Mouse (Mus musculus) embryo, embryonic 10 days (tissue): ENCODE data around the gene Tmem19.

Experiments
- DNase-seq: peaks from one replicate; pipeline ENCODE4 v3.0.0-alpha.2; 2015; ENCODE audit warnings: low spot score

Gene Tmem19

DNA sequence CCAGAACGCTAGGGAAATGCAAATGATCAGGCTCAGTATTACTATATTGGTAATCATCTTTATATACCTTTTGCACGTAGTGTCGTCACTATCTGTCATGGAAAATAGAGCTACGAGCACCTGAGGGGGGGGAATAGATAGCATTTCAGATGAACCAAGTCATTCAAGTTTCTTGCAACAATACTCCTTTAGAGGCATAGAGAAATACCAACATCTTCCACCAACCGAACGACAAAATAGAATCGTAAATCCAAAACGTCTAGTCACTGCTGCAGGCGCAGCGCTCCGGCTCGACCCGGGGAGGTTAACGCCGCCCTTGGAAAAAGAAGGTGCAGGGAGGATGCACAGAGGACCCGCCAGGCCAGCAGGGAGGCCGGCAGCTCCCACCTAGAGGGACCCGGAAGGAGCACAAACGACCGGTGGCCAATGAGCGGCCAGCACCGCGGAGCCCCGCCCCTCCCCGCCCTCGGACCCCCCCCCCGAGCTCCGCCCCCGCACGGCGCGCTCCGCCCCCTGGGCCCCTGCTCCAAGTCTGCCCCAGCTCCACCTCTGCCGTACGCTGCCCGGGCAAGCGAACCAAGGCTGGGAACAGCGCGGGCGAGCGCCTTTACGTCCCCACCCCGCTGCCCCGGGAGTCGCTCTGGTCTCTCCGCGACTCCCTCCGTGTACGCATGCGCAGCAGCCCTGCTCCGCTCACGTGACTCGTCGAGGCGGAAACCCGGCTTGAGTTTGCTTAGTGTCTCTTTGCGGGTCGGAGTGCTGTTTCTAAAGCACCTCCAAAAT is at the start of gene Tmem19:
Tmem19 (minus strand) TSS at position 662 of the 783 bp plus-strand sequence.
- DNase-seq = peak; percentile 99

- peak; percentile 79 for DNase-seq
Measured at GRCm38 (mm10) chr10:115406393-115406792, 44.1 kb upstream of the Tmem19 start.

- no peak for DNase-seq
Measured at GRCm38 (mm10) chr10:115391896-115392295, 29.6 kb upstream of the Tmem19 start.

- no peak for DNase-seq
Measured at GRCm38 (mm10) chr10:115391076-115391475, 28.8 kb upstream of the Tmem19 start.

DNA sequence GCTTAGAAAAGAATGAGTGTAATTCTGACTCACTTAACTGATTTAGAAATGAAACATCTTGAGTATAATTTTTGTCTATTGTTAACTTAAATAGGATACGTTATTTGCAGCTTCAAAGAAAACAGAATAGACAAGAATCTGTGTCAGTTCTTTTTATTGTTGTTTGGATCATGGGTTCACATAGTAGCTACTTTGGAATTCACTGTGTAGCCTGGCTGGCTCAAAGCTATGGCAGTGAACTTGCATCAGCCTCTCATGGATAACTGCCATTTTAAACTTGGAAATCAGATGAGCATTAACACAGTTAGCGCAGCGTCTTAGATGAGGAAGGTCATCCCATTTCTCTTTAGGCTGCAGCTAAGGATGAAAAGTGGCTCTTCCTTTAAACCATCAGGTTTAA is 25.6 kb upstream of the Tmem19 start:
- DNase-seq = no peak

- DNase-seq = peak; percentile 65
Measured at GRCm38 (mm10) chr10:115385018-115386002, 23.0 kb upstream of the Tmem19 start.

DNA sequence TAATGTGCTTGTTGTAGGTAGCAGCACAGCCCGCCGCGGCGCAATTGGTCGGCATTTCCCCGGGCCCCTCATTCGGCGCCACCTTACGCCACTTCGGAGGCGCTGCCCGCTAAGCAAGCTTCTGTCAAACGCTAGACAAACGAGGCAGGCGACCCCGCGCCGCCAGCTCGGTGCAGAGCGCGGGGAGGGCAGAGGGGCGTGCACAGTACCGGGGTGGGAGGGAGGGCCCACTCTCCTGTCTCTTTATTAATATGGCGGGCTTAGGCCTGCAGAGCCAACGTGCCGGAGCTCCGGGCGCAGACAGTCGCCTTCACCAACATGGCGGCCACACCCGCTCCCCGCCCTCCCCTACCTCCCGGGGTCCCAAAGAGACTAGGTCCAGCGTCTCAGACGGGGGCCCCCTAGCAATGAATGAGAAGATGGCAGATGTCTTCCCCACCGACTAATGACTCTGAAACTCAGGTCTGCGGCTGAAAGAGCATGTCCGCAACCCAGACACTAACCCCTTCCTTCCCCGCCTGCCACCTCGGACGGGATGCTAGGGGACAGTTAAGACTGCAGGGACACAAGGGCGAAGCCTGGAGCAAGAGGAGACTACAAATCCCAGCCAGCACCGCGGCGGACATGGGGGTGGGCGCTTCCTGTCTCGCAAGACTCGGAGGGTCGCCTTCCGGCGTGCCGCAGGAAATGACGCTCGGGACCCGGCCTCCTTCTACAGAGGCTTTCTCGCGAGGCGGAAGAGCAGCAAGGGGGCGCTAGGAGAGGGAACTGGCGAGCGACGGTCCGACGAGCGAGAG is 22.1 kb upstream of the Tmem19 start, which contains the start of the genes Thap2 and Zfc3h1:
Thap2 (minus strand) TSS at position 223 of the 797 bp plus-strand sequence.
Zfc3h1 (plus strand) TSS at position 739 of the 797 bp plus-strand sequence.
- DNase-seq = peak; percentile 98

- DNase-seq = peak; percentile 16
Measured at GRCm38 (mm10) chr10:115383644-115384220, 21.4 kb upstream of the Tmem19 start.

- DNase-seq = no peak
Measured at GRCm38 (mm10) chr10:115382846-115383643, 20.7 kb upstream of the Tmem19 start.

DNA sequence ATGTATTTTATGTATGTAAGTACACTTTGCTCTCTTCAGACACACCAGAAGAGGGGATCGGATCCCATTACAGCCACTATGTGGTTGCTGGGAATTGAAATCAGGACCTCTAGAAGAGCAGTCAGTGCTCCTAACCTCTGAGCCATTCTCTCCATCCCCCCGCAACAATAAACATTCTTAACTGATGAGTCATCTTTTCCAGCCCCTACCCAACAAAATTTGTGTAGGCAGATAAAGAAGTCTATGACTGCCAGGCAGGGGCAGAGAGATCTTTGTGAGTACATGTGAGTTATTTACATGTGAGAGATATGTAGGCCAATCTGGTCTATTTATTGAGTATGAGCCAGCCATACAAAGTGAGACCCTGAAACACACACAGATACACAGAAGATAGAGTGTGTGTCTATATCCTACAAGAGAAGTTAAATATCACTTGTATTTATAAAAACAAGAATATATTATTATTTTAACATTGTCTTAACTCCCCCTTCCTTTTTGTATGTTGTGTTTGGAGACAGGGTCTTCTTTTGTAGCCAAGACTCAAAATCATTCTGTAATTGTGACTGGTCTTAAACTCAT is 19.3 kb upstream of the Tmem19 start:
- DNase-seq = no peak

DNA sequence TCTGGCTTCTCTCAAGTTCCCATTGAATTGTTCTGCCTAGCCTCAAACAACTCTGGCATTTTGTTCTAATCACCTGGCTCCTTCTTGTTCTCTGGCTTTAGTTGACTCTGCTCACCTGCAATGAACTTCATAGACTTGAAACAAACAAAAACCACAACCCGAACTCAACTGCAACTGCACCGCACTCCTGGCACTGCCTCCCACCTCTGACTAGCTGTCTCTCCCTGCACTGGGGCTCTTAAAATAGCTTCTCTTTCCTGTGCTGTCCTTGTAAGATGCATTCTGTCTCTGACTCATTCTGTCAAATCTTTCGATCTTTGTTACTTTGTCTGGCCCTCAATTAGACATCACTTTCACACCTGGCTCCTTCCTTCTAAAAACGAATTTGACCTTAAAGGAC is 850 bp upstream of the Tmem19 start:
- no peak for DNase-seq

- DNase-seq = peak; percentile 18
Measured at GRCm38 (mm10) chr10:115362623-115362964, 293 bp upstream of the Tmem19 start.

- DNase-seq = no peak
Measured at GRCm38 (mm10) chr10:115359066-115359465, 3.2 kb downstream of the Tmem19 start.

DNA sequence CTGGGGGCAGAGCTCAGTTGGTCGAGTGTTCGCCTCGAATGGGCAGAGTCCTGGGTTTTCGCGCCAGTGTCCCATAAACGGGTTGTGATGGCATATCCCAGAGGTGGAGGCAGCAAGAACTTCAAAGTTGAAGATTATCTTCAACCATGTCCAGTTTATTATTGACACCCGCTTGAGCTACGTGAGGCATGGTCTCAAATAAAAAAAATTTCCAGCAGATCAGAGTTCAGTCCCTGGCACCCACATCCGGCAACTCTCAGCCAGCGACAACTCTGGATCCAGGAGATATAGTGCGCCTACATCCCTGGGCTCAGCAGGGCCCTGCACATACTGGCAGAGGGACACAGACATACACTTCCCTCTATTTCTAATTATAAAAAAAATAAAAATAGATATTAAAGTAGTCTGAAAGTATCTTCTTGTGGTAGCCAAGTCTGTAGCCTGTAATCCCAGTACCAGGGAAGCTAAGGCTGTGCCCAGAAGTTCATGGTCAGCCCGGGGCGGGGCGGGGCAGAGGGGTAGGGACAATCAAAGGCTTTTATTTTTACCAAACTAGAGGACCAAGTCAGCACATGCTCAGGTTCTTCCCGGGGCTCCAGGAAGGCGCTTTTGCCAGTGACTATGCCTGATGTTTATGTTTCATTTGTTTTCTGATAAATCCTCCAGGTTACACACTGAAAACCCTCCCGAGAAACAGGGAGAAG is 3.9 kb downstream of the Tmem19 start:
- DNase-seq = no peak

- DNase-seq = no peak
Measured at GRCm38 (mm10) chr10:115356106-115356505, 6.2 kb downstream of the Tmem19 start.

GRCm38 (mm10) chr10:115355016-115355415 is 7.3 kb downstream of the Tmem19 start:
- no peak for DNase-seq

GRCm38 (mm10) chr10:115354553-115354952 is 7.7 kb downstream of the Tmem19 start:
- DNase-seq = no peak

GRCm38 (mm10) chr10:115350810-115351397 is 11.4 kb downstream of the Tmem19 start:
- DNase-seq = no peak

GRCm38 (mm10) chr10:115349509-115349908 is 12.8 kb downstream of the Tmem19 start:
- DNase-seq = no peak
